ENCODE assay signal across 17 mouse cellular contexts in genomic region chr2:157498529-157498928, GRCm38 (mm10).
DNase-seq lines count a peak whose midpoint lies in the region; ATAC-seq lines count a peak whose summit lies in the region.
"Had no signal": no experiment of that assay in that cellular context is flagged by ENCODE, and none has a peak within 500 bp of the region (broad histone marks: within the 10 kb centered on the region; RNA-seq: fewer than 3 reads in every experiment).

No protein-coding gene starts in this region.

- intact Hi-C loops in left cerebral cortex, postnatal 36 days (cut with DNase I): no loop called here

- 14% methylated on average over 4 of the region's 4 CpGs for WGBS in forebrain, embryonic 11.5 days
- WGBS in hindbrain, embryonic 13.5 days: 21% methylated on average over 4 of the region's 4 CpGs
- WGBS in midbrain, embryonic 14.5 days: 5% methylated on average over 4 of the region's 4 CpGs

- H3K4me2 ChIP-seq in forebrain, embryonic 11.5 days (ENCODE audit: low read depth, low read length, severe bottlenecking): no peak overlapping the region
- H3K4me2 ChIP-seq in hindbrain, embryonic 13.5 days: no peak overlapping the region
- no peak overlapping the region for H3K4me2 ChIP-seq in midbrain, embryonic 14.5 days (ENCODE audit: low read length)

- no peaks in the 10 kb centered on the region for H3K36me3 ChIP-seq in forebrain, embryonic 11.5 days (ENCODE audit: control insufficient read depth, insufficient read depth, low read length)
- no peaks in the 10 kb centered on the region for H3K36me3 ChIP-seq in hindbrain, embryonic 13.5 days
- no peaks in the 10 kb centered on the region for H3K36me3 ChIP-seq in midbrain, embryonic 14.5 days (ENCODE audit: control insufficient read depth, insufficient read depth, low read length)

- H3K27ac ChIP-seq in forebrain, embryonic 11.5 days (ENCODE audit: low read depth, low read length): peak overlapping the region; percentile 78
- peak overlapping the region; percentile 76 for H3K27ac ChIP-seq in hindbrain, embryonic 13.5 days
- peak overlapping the region; percentile 37 for H3K27ac ChIP-seq in midbrain, embryonic 14.5 days (replicated peaks; ENCODE audit: low read depth, low read length)
- H3K27ac ChIP-seq: liver, embryonic 14.5 days had no signal

- H3K9me3 ChIP-seq in forebrain, embryonic 11.5 days (ENCODE audit: control insufficient read depth, low read length): no peaks in the 10 kb centered on the region
- no peaks in the 10 kb centered on the region for H3K9me3 ChIP-seq in hindbrain, embryonic 13.5 days
- no peaks in the 10 kb centered on the region for H3K9me3 ChIP-seq in midbrain, embryonic 14.5 days (ENCODE audit: control insufficient read depth, low read length)

- peak overlapping the region; percentile 37 for H3K9ac ChIP-seq in forebrain, embryonic 11.5 days (ENCODE audit: low read length)
- H3K9ac ChIP-seq in hindbrain, embryonic 13.5 days: no peak overlapping the region
- H3K9ac ChIP-seq in midbrain, embryonic 14.5 days (replicated peaks; ENCODE audit: low read length): no peak overlapping the region
- H3K9ac ChIP-seq: liver, embryonic 14.5 days had no signal

- peaks cover 15% of the 10 kb centered on the region for H3K4me1 ChIP-seq in forebrain, embryonic 11.5 days (replicated peaks; ENCODE audit: control insufficient read depth, insufficient read depth, low read length)
- peaks cover 29% of the 10 kb centered on the region for H3K4me1 ChIP-seq in hindbrain, embryonic 13.5 days (replicated peaks)
- peaks cover 16% of the 10 kb centered on the region for H3K4me1 ChIP-seq in midbrain, embryonic 14.5 days (ENCODE audit: control insufficient read depth, insufficient read depth, low read length)

- peak; percentile 83 for ATAC-seq in forebrain, embryonic 11.5 days (replicated peaks; ENCODE audit: low FRiP score)
- 0 out of 2 replicates have a peak, but pooled peaks have one; percentile 32 for ATAC-seq in hindbrain, embryonic 13.5 days (ENCODE audit: low FRiP score)
- ATAC-seq in midbrain, embryonic 14.5 days (ENCODE audit: low FRiP score, low TSS enrichment): peak; percentile 37; the same call in 1 of the 2 replicates

- H3K4me3 ChIP-seq in forebrain, embryonic 11.5 days (ENCODE audit: low read depth, low read length): no peak overlapping the region
- H3K4me3 ChIP-seq in hindbrain, embryonic 13.5 days: no peak overlapping the region
- no peak overlapping the region for H3K4me3 ChIP-seq in midbrain, embryonic 14.5 days (replicated peaks; ENCODE audit: low read depth, low read length)

- peak; percentile 48 for DNase-seq in embryo, embryonic 10 days (ENCODE audit: low spot score)
- no peak for DNase-seq in embryo, embryonic 9.5 days (ENCODE audit: extremely low spot score)
- peak; percentile 71 for DNase-seq in forebrain, embryonic 11.5 days (ENCODE audit: low spot score)
- DNase-seq in midbrain, embryonic 14.5 days: peak; percentile 65
- DNase-seq in cerebellum, adult 9-10 months: no peak
- no peak for DNase-seq in left cerebral cortex, postnatal 36 days (ENCODE audit: low spot score in 2 of 2)
- no peak for DNase-seq in cerebellum, postnatal 14 days
- DNase-seq: cerebellum, adult 8-10 months; heart, adult 18-20 months; heart, postnatal 14 days; kidney, adult 11 months; kidney, postnatal 25 days; left cerebral cortex, postnatal 4 days; lung, postnatal 36 days; thymus, postnatal 4 days had no signal

- no peaks in the 10 kb centered on the region for H3K27me3 ChIP-seq in forebrain, embryonic 11.5 days (ENCODE audit: control insufficient read depth, insufficient read depth, low read length)
- H3K27me3 ChIP-seq in hindbrain, embryonic 13.5 days: no peaks in the 10 kb centered on the region
- no peaks in the 10 kb centered on the region for H3K27me3 ChIP-seq in midbrain, embryonic 14.5 days (ENCODE audit: control insufficient read depth, insufficient read depth, low read length)

Comparison
In these comparisons a context has a peak if more than half of its experiments do, and no peak if none do; other contexts are left out.
1. DNase-seq: peak in embryo, embryonic 10 days (single experiment), forebrain, embryonic 11.5 days (single experiment) and midbrain, embryonic 14.5 days (single experiment); none in embryo, embryonic 9.5 days (single experiment), cerebellum, adult 9-10 months (single experiment), left cerebral cortex, postnatal 36 days (0 of 2) and cerebellum, postnatal 14 days (0 of 2).
2. ATAC-seq: peak in every context shown above with its lines; median percentile 83 in forebrain, embryonic 11.5 days; 37 in midbrain, embryonic 14.5 days; 32 in hindbrain, embryonic 13.5 days.
3. Peak in every context shown above with its lines, with median percentiles within 50 percentile points of each other: H3K27ac ChIP-seq.